Mouse (Mus musculus): ENCODE measurements around the gene Lonp2. TPM values are rescaled to one million over a fixed set of nuclear protein-coding genes. Genes with fewer than 3 reads are reported as not detected.

Gene Lonp2
- total RNA-seq (2021): 10 to 100 TPM; 68.3 to 70.9 TPM
- long read RNA-seq, experiment 1, transcript Lonp2-203 (13 exons, 2,372 nt): minor isoform, 6 of 104 reads
- long read RNA-seq, experiment 1, transcript Lonp2-201 (15 exons, 2,860 nt): major isoform, 88 of 104 reads
- long read RNA-seq, experiment 1, partial matches to known transcripts: 3 of 104 reads
- long read RNA-seq, experiment 1, other reads (novel, unspliced or antisense): 7 of 104 reads
- long read RNA-seq, experiment 2, transcript Lonp2-201 (15 exons, 2,860 nt): major isoform, 67 of 83 reads
- long read RNA-seq, experiment 2, transcript Lonp2-203 (13 exons, 2,372 nt): minor isoform, 5 of 83 reads
- long read RNA-seq, experiment 2, partial matches to known transcripts: 4 of 83 reads
- long read RNA-seq, experiment 2, other reads (novel, unspliced or antisense): 7 of 83 reads

GRCm38 (mm10) chr8:86623911-86624731 is at the start of gene Lonp2:
TSS of gene Lonp2 (plus strand) at chr8:86624043.
- intact Hi-C loops (cut with DNase I): loop anchor here (1.0 kb wide), 1 partner anchor 260 kb away; no protein-coding TSS in a partner anchor
- TF ChIP-seq CTCF (IDR thresholded peaks at IDR 0.05): no peak
- DNase-seq (ENCODE audit: extremely low spot score in 1 of 2, low spot score in 2 of 2): peak; percentile 98
- H3K27ac ChIP-seq: peak within 1 kb of the TSS; percentile 92
- H3K4me3 ChIP-seq: peak within 1 kb of the TSS; percentile 90

- H3K4me3 ChIP-seq: no peak overlapping the region
- no peak for TF ChIP-seq CTCF (IDR thresholded peaks at IDR 0.05)
- intact Hi-C loops (cut with DNase I): no loop called here
- H3K27ac ChIP-seq: peak overlapping the region; percentile 60
- no peak for DNase-seq (ENCODE audit: extremely low spot score in 1 of 2, low spot score in 2 of 2)
Observed at GRCm38 (mm10) chr8:86577547-86577946, 46.3 kb upstream of the Lonp2 start.

- peak; percentile 54 to 56 for DNase-seq (ENCODE audit: extremely low spot score in 1 of 2, low spot score in 2 of 2)
- Histone ChIP-seq H3K27ac (peak overlapping the region; percentile 60), H3K4me3 (no peak overlapping the region)
- TF ChIP-seq CTCF (IDR thresholded peaks at IDR 0.05): no peak
- intact Hi-C loops (cut with DNase I): no loop called here
Observed at GRCm38 (mm10) chr8:86578076-86578475, 45.8 kb upstream of the Lonp2 start.

- Histone ChIP-seq H3K27ac (peak overlapping the region; percentile 42), H3K4me3 (no peak overlapping the region)
- no peak for TF ChIP-seq CTCF (IDR thresholded peaks at IDR 0.05)
- intact Hi-C loops (cut with DNase I): no loop called here
- DNase-seq (ENCODE audit: extremely low spot score in 1 of 2, low spot score in 2 of 2): no peak
Observed at GRCm38 (mm10) chr8:86578693-86579092, 45.1 kb upstream of the Lonp2 start.

- Histone ChIP-seq H3K4me3 (no peak within 1 kb of the TSS), H3K27ac (peak within 1 kb of the TSS; percentile 28; the same call in 1 of the 2 replicates)
- no peak for DNase-seq (ENCODE audit: extremely low spot score in 1 of 2, low spot score in 2 of 2)
- TF ChIP-seq CTCF (IDR thresholded peaks at IDR 0.05): no peak
- intact Hi-C loops (cut with DNase I): no loop called here
Observed at GRCm38 (mm10) chr8:86580458-86580857, 43.4 kb upstream of the Lonp2 start, which contains the start of gene Abcc12. TSS of gene Abcc12 (minus strand) at chr8:86580686.

- H3K27ac ChIP-seq: no peak overlapping the region
- DNase-seq (ENCODE audit: extremely low spot score in 1 of 2, low spot score in 2 of 2): peak in 1 of 2 experiments; percentile 19
- no peak overlapping the region for H3K4me3 ChIP-seq
- intact Hi-C loops (cut with DNase I): no loop called here
- peak; percentile 60 for TF ChIP-seq CTCF (IDR thresholded peaks at IDR 0.05)
Observed at GRCm38 (mm10) chr8:86581921-86582331, 41.9 kb upstream of the Lonp2 start.

GRCm38 (mm10) chr8:86585118-86585517 is 38.7 kb upstream of the Lonp2 start:
- peak; percentile 73 for TF ChIP-seq CTCF (IDR thresholded peaks at IDR 0.05)
- Histone ChIP-seq H3K4me3 (peak overlapping the region; percentile 61), H3K27ac (peak overlapping the region; percentile 84)
- intact Hi-C loops (cut with DNase I): loop anchor here (1.0 to 5.0 kb wide), 6 partner anchors 48 to 1128 kb away; partner anchors contain the start of gene Neto2
- peak; percentile 83 to 86 for DNase-seq (ENCODE audit: extremely low spot score in 1 of 2, low spot score in 2 of 2)

GRCm38 (mm10) chr8:86585532-86585931 is 38.3 kb upstream of the Lonp2 start:
- peak; percentile 92 for TF ChIP-seq CTCF (IDR thresholded peaks at IDR 0.05)
- peak overlapping the region; percentile 61 for H3K4me3 ChIP-seq
- peak overlapping the region; percentile 84 for H3K27ac ChIP-seq
- intact Hi-C loops (cut with DNase I): loop anchor here (1.0 to 5.0 kb wide), 6 partner anchors 49 to 1128 kb away; partner anchors contain the start of gene Neto2
- peak; percentile 77 to 78 for DNase-seq (ENCODE audit: extremely low spot score in 1 of 2, low spot score in 2 of 2)

- intact Hi-C loops (cut with DNase I): loop anchor here (5.0 kb wide), 2 partner anchors 321 to 1129 kb away; no protein-coding TSS in a partner anchor
- no peak overlapping the region for H3K27ac ChIP-seq
- TF ChIP-seq CTCF (IDR thresholded peaks at IDR 0.05): no peak
- no peak for DNase-seq (ENCODE audit: extremely low spot score in 1 of 2, low spot score in 2 of 2)
- no peak overlapping the region for H3K4me3 ChIP-seq
Observed at GRCm38 (mm10) chr8:86586058-86586457, 37.8 kb upstream of the Lonp2 start.

- DNase-seq (ENCODE audit: extremely low spot score in 1 of 2, low spot score in 2 of 2): no peak
- peak; percentile 20 for TF ChIP-seq CTCF (IDR thresholded peaks at IDR 0.05)
- Histone ChIP-seq H3K4me3 (no peak overlapping the region), H3K27ac (no peak overlapping the region)
- intact Hi-C loops (cut with DNase I): loop anchor here (5.0 kb wide), 2 partner anchors 321 to 1129 kb away; no protein-coding TSS in a partner anchor
Observed at GRCm38 (mm10) chr8:86586642-86587041, 37.2 kb upstream of the Lonp2 start.

- Histone ChIP-seq H3K27ac (no peak overlapping the region), H3K4me3 (no peak overlapping the region)
- DNase-seq (ENCODE audit: extremely low spot score in 1 of 2, low spot score in 2 of 2): no peak
- intact Hi-C loops (cut with DNase I): loop anchor here (5.0 kb wide), 2 partner anchors 319 to 1131 kb away; no protein-coding TSS in a partner anchor
- no peak for TF ChIP-seq CTCF (IDR thresholded peaks at IDR 0.05)
Observed at GRCm38 (mm10) chr8:86588338-86588737, 35.5 kb upstream of the Lonp2 start.
